Mouse (Mus musculus) small intestine, adult 2 months (tissue): ENCODE measurements at regions not wholly inside any gene's neighbourhood (a gene's known extent, or its start where the extent isn't known, plus 50 kb on each side); places are given as distances from the start of the nearest gene placed in this dataset.
A peak's percentile ranks its signal among the peaks of the same experiment; 100 is the strongest.
"Not testable (repeated sequence)": the region's sequence is repeated elsewhere in the genome, so short reads cannot be mapped to it uniquely, and the experiment has no call there.

ENCODE experiments used
- H3K27ac ChIP-seq: fragments of 200-500 bp; 2 replicates; pipeline ENCODE4 v1.5.1; 2012; ENCODE audit warnings: low read depth, low read length, control low read depth, inconsistent platforms; ENCODE audit not compliant: insufficient read depth
- H3K27me3 ChIP-seq: fragments of 200-500 bp; 2 replicates; pipeline ENCODE4 v1.6.1; 2012; ENCODE audit warnings: mild to moderate bottlenecking, moderate library complexity, low read length, inconsistent platforms; ENCODE audit not compliant: control insufficient read depth, insufficient read depth
- H3K36me3 ChIP-seq: fragments of 200-500 bp; 2 replicates; pipeline ENCODE4 v1.6.1; 2012; ENCODE audit warnings: mild to moderate bottlenecking, low read length, control low read depth, inconsistent platforms; ENCODE audit not compliant: control insufficient read depth, insufficient read depth
- H3K4me1 ChIP-seq: fragments of 200-500 bp; 2 replicates; pipeline ENCODE4 v1.6.1; 2012; ENCODE audit warnings: low read length, inconsistent platforms, mixed read lengths; ENCODE audit not compliant: control insufficient read depth, insufficient read depth, insufficient read length
- H3K4me3 ChIP-seq: fragments of 200-500 bp; 2 replicates; pipeline ENCODE4 v1.5.1; 2012; ENCODE audit warnings: low read depth, mild to moderate bottlenecking, control low read depth, inconsistent platforms, low read length, moderate library complexity
- CTCF ChIP-seq: fragments of 200-500 bp; IDR thresholded peaks from 2 replicates; pipeline ENCODE4 v1.5.1; 2012; ENCODE audit warnings: low read depth, mild to moderate bottlenecking, control low read depth, inconsistent platforms, low read length, moderate library complexity, mixed read lengths; ENCODE audit not compliant: insufficient replicate concordance, insufficient read length; ENCODE audit errors: extremely low read depth
- POLR2A ChIP-seq: fragments of 200-500 bp; IDR thresholded peaks from 2 replicates; pipeline ENCODE4 v1.6.1; 2012; ENCODE audit warnings: low read depth, mild to moderate bottlenecking, control low read depth, inconsistent platforms, low read length, moderate library complexity
- WGBS: fragments of 180-500 bp; shearing (Covaris S2); methylation state at CpG from one replicate; pipeline ENCODE4 v1.1.7; 2018; 5-methylcytosine and 5-hydroxymethylcytosine counted together

DNA sequence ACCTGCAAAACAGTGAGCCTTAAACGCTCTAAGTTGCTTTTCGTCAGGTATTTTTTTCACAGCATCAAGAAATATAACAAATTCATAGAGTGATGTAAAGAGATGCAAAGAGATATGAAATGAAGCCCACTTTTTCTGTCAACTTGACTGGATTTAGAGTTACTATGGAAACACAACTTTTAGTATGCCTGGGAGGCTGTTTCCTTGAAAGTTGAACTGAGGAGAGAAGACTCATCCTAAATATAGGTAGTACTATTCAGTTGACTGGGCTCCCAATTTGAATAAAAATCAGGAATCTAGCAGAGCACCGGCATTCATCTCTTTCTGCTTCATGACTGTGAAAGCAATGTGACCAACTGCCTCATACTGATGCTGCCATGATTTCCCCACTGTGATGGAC is 509.7 kb downstream of the Synb start:
- no peaks in the 10 kb centered on the region for H3K4me1 ChIP-seq
- no peak overlapping the region for H3K4me3 ChIP-seq
- WGBS: 95% methylated on average over 3 of the region's 3 CpGs
- H3K36me3 ChIP-seq: no peaks in the 10 kb centered on the region
- H3K27ac ChIP-seq: no peak overlapping the region
- TF ChIP-seq CTCF: no peak
- TF ChIP-seq POLR2A: no peak
- H3K27me3 ChIP-seq: no peaks in the 10 kb centered on the region

DNA sequence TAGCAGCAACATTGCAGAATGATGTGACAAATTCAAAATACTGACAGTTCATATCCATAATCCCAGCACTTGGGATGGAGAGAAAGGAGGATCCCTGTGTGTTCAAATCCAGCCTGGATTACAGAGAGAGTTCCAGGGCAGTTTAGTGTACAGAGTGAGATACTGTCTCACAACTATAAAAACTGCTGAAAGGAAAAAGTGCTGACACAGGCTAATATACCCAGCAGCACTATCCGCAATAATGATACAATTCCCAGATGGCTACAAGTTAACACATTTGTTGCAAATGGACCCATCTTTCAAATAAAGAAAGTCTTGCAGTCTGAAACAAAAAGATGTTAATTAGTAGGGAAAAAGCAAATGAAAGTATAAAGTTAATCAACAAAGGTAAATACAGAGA is 510.9 kb downstream of the Synb start:
- Histone ChIP-seq H3K4me1 (no peaks in the 10 kb centered on the region), H3K27ac (no peak overlapping the region), H3K36me3 (no peaks in the 10 kb centered on the region), H3K4me3 (no peak overlapping the region), H3K27me3 (no peaks in the 10 kb centered on the region)
- WGBS: 93% methylated on average over 1 of the region's 1 CpGs
- TF ChIP-seq CTCF: no peak
- TF ChIP-seq POLR2A: no peak

DNA sequence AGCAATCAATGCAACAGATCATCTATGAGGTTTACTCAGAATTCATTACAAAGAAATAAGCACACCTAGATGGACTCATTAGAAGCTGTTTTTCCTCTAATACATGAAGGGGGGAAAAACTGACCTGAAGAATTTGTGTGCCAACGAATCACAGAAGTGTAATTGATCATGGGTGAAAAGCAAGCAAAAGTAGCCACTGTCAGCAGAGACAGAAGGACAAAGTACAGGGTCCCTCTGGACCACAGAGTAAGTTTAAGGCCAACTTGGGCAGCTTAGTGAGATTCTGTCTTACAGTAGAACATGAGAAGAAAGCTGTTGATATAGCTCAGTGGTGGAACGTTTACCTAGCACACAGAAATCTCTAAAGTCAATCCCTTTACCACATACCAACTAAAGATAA is 523.7 kb downstream of the Synb start:
- Histone ChIP-seq H3K36me3 (no peaks in the 10 kb centered on the region), H3K27me3 (no peaks in the 10 kb centered on the region), H3K4me3 (no peak overlapping the region), H3K27ac (no peak overlapping the region), H3K4me1 (no peaks in the 10 kb centered on the region)
- WGBS: 38% methylated on average over 2 of the region's 2 CpGs
- TF ChIP-seq CTCF: no peak
- no peak for TF ChIP-seq POLR2A

DNA sequence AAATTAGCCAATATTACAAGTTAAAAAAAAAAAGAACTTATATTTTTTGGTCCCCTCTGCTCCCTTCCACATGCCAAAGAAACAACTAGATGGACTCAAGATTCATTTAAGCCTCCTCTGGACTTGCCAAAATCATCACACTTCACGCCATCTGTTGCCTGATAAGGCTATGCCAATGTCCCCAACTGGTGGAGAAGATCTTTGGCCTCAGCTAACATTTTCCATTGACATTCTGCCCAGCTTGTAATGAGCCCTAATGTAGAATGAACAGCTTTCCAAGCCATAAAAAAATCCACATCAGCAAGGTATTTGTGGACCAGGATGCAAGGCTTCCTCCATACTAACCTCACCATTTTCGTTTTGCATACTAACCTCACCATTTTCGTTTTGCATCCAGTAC is 531.2 kb downstream of the Synb start:
- Histone ChIP-seq H3K4me1 (no peaks in the 10 kb centered on the region), H3K36me3 (no peaks in the 10 kb centered on the region), H3K27me3 (no peaks in the 10 kb centered on the region), H3K27ac (no peak overlapping the region), H3K4me3 (no peak overlapping the region)
- TF ChIP-seq CTCF (no peak), POLR2A (no peak)
- WGBS: 60% methylated on average over 3 of the region's 3 CpGs

DNA sequence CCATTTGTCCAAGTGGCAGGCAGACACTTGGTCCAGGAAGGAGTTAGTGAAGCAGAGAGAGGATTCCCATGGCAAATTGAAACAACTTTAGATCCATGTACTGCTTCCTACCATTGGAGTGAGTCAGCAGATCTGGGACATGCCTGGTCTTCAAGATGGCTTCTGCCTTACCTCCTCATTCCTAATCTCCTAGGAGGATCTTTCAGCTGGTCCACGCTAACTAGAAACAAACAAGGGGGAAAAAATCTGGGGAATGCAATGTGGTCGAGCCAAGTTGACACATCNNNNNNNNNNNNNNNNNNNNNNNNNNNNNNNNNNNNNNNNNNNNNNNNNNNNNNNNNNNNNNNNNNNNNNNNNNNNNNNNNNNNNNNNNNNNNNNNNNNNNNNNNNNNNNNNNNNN is 549.4 kb downstream of the Synb start:
- no peaks in the 10 kb centered on the region for H3K27me3 ChIP-seq
- H3K36me3 ChIP-seq: no peaks in the 10 kb centered on the region
- H3K4me3 ChIP-seq: no peak overlapping the region
- no peak for TF ChIP-seq CTCF
- TF ChIP-seq POLR2A: no peak
- WGBS: 38% methylated on average over 2 of the region's 2 CpGs
- no peak overlapping the region for H3K27ac ChIP-seq
- H3K4me1 ChIP-seq: no peaks in the 10 kb centered on the region

GRCm38 (mm10) chr14:68738474-68738873 is 555.6 kb downstream of the Synb start:
- TF ChIP-seq POLR2A (no peak), CTCF (no peak)
- H3K27me3 ChIP-seq: no peaks in the 10 kb centered on the region
- no peaks in the 10 kb centered on the region for H3K4me1 ChIP-seq
- H3K36me3 ChIP-seq: no peaks in the 10 kb centered on the region
- H3K27ac ChIP-seq: no peak overlapping the region
- 0% methylated on average over 1 of the region's 1 CpGs for WGBS
- no peak overlapping the region for H3K4me3 ChIP-seq

GRCm38 (mm10) chr14:68735756-68736155 is 558.3 kb downstream of the Synb start:
- 51% methylated on average over 2 of the region's 2 CpGs for WGBS
- H3K27ac ChIP-seq, H3K4me1 ChIP-seq, H3K4me3 ChIP-seq, H3K27me3 ChIP-seq, H3K36me3 ChIP-seq: not testable (repeated sequence)

DNA sequence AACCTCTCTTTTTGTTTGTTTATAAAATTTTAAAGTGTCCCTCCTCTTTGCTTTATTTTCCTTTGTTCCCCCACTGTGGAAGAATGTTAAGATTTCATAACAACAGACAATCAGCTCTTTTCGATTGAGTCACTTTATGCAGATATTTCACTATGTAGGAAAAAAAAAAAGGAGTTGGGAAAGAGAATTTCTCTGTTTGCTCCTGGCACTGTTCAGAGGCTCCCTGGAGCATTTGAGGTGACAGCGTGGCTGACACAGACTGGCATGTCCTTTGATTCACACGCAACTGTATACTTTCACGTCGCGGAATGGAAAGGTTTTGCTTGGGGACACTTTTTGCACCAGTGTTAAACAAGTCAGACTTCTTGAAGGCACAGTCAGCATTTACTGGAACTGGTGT is 572.9 kb downstream of the Synb start:
- no peak overlapping the region for H3K4me3 ChIP-seq
- no peaks in the 10 kb centered on the region for H3K36me3 ChIP-seq
- 0 out of 2 replicates have a peak overlapping the region, but pooled peaks have one; percentile 10 for H3K27ac ChIP-seq
- no peaks in the 10 kb centered on the region for H3K27me3 ChIP-seq
- 76% methylated on average over 6 of the region's 6 CpGs for WGBS
- no peak for TF ChIP-seq POLR2A
- no peak for TF ChIP-seq CTCF
- H3K4me1 ChIP-seq: no peaks in the 10 kb centered on the region
